Mouse (Mus musculus) stomach, embryonic 14.5 days (tissue): Measurements from ENCODE around the gene Prmt3. TPM values are rescaled to one million over a fixed set of nuclear protein-coding genes. Genes with fewer than 3 reads are reported as not detected.

Experiments
- ATAC-seq: fragments of 200-750 bp; cut with Nextera tagmentation; 2 replicates; pipeline ENCODE4 v1.8.0; 2017; ENCODE audit warnings: low read depth, moderate TSS enrichment; ENCODE audit not compliant: insufficient number of reproducible peaks, insufficient read depth, low FRiP score
- H3K27ac ChIP-seq: fragments of 300-500 bp; sonication (generic); 2 replicates; pipeline ENCODE4 v1.5.1; 2014; ENCODE audit warnings: mild to moderate bottlenecking, low read length, moderate library complexity, mixed read lengths
- H3K27me3 ChIP-seq: fragments of 300-500 bp; sonication (generic); 2 replicates; pipeline ENCODE4 v1.6.1; 2014; ENCODE audit warnings: low read length, control low read depth, mixed read lengths; ENCODE audit not compliant: control insufficient read depth, insufficient read depth
- H3K36me3 ChIP-seq: fragments of 300-500 bp; sonication (generic); 2 replicates; pipeline ENCODE4 v1.6.1; 2014; ENCODE audit warnings: mild to moderate bottlenecking, control low read depth, low read length, moderate library complexity, mixed read lengths; ENCODE audit not compliant: control insufficient read depth, insufficient read depth
- H3K4me1 ChIP-seq: fragments of 300-500 bp; sonication (generic); 2 replicates; pipeline ENCODE4 v1.6.1; 2014; ENCODE audit warnings: low read length, control low read depth, mixed read lengths; ENCODE audit not compliant: control insufficient read depth, insufficient read depth
- H3K4me2 ChIP-seq: fragments of 300-500 bp; sonication (generic); replicated peaks from 2 replicates; pipeline ENCODE4 v1.6.1; 2014; ENCODE audit warnings: low read depth, low read length, control low read depth
- H3K4me3 ChIP-seq: fragments of 300-500 bp; sonication (generic); 2 replicates; pipeline ENCODE4 v1.5.1; 2014; ENCODE audit warnings: low read depth, low read length, control low read depth
- H3K9ac ChIP-seq: fragments of 300-500 bp; sonication (generic); replicated peaks from 2 replicates; pipeline ENCODE4 v1.6.1; 2014; ENCODE audit warnings: low read depth, mild to moderate bottlenecking, control low read depth, low read length, moderate library complexity, mixed read lengths
- H3K9me3 ChIP-seq: fragments of 300-500 bp; sonication (generic); 2 replicates; pipeline ENCODE4 v1.6.1; 2016; ENCODE audit warnings: low read depth, low read length, control low read depth; ENCODE audit not compliant: control insufficient read depth
- WGBS: fragments of 180-500 bp; shearing (Covaris S2); extraction: QIAGEN DNeasy Blood & Tissue Kit; methylation state at CpG from one replicate; pipeline ENCODE4 v1.1.7; 2014; 5-methylcytosine and 5-hydroxymethylcytosine counted together
- polyA plus RNA-seq: library from polyadenylated mRNA; unstranded; fragments of >200 nt; fragmentation: Nextera tagmentation; extraction: Ambion mirVana; gene quantifications from 2 replicates; pipeline ENCODE4 v1.2.1, GENCODE M21; 2014

The Prmt3 gene
- polyA plus RNA-seq, 1 experiment from 2014 or later, result 51.5 TPM

DNA sequence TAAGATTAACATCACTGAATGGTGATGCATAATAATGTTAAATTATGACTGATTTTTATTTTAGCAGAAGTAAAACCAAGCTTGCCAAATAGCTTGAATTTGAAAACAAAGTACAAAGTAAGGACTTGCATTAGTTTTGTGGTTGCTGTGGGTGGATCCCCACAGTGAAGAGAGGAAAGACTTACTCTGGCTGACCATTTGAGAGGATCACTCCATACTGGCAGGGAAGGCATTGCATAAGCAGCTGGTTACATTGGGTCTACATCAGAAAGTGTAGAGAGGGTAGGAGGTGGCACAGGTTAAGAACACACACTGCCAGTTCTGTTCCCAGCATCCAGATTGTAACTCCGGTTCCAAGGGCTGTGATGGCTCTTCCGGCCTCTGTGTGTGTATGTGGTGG lies 4.9 kb downstream of the Prmt3 start:
- Histone ChIP-seq H3K36me3 (peaks cover 18% of the 10 kb centered on the region), H3K4me1 (peaks cover 10% of the 10 kb centered on the region; the same call in 1 of the 2 replicates), H3K9me3 (no peaks in the 10 kb centered on the region), H3K27me3 (no peaks in the 10 kb centered on the region), H3K9ac (no peak overlapping the region), H3K27ac (no peak overlapping the region), H3K4me2 (no peak overlapping the region), H3K4me3 (no peak overlapping the region)
- no peak for ATAC-seq
- WGBS, result 91% methylated on average over 2 of the region's 2 CpGs

DNA sequence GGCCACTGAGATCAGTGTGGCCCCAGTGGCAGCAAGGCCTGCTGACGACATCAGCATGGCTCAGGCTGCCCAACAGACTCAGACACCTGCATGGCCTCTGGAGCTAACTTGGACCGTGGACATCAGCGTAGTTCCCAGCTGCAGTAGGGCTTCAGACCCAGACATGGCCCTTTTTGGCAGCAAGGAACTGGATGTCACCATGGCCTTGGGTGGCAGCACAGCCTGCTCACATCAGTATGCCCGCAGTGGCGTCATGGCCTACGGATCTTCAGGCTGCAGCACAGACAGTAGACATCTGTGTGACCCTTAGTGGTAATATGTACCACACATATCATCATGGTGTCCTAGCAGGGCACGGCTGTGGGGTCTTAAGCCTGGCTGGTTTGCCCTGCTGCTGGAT lies 7.0 kb downstream of the Prmt3 start:
- H3K4me3 ChIP-seq, result no peak overlapping the region
- H3K27me3 ChIP-seq, result no peaks in the 10 kb centered on the region
- H3K36me3 ChIP-seq, result peaks cover 18% of the 10 kb centered on the region
- no peak overlapping the region for H3K4me2 ChIP-seq
- H3K9me3 ChIP-seq, result no peaks in the 10 kb centered on the region
- H3K9ac ChIP-seq, result no peak overlapping the region
- WGBS, result 96% methylated on average over 7 of the region's 7 CpGs
- ATAC-seq, result no peak
- H3K4me1 ChIP-seq, result peaks cover 4% of the 10 kb centered on the region; the same call in 1 of the 2 replicates
- H3K27ac ChIP-seq, result no peak overlapping the region

DNA sequence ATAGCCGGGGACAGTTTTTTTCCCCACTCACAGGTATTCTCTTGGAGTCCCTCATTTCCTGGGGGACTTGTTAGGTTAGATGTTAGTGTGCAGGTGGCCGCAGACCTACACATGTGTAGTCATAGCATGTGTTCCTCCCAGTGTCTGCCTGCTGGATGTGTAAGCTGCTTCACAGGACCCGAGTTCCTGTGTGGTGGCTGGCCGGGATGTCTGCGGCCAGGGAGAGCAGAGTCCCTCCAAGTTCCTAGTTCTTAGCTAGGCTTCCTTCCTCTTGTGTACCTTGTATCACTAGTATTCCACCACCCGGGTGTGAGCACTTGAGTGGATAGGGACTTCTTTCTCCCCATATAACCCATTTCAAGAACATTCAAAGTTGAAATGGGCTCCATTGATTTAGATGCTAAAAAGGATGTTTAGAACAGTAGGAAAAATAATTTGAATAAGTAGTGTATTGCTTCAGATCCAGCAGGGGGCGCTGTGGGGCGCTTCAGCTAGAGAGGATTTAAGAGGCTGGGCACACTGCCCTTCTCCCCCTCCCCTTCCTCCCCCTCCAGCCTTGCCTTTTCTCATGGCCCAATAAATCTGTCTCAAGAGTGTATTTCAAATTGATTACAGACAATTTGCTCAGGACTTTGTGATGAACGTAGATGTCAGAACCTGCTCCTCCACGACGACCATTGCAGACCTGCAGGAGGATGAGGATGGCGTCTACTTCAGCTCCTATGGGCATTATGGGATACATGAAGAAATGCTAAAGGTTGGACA lies 8.7 kb downstream of the Prmt3 start:
- Histone ChIP-seq H3K4me2 (no peak overlapping the region), H3K27me3 (no peaks in the 10 kb centered on the region), H3K4me3 (no peak overlapping the region), H3K36me3 (peaks cover 14% of the 10 kb centered on the region), H3K27ac (no peak overlapping the region), H3K4me1 (no peaks in the 10 kb centered on the region), H3K9me3 (no peaks in the 10 kb centered on the region), H3K9ac (no peak overlapping the region)
- WGBS, result 66% methylated on average over 12 of the region's 12 CpGs
- no peak for ATAC-seq

DNA sequence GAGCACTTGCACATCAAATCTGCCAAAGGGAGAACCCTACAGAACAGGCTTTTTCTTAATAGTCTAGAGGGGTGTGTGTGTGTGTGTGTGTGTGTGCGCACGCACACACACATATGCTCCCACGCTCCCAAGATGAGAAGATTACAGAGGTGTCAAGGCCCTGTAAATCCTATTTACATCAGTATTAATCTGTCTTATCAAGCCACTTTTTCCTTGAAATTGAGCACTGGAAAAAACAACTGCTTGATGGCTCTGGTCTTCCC lies 9.2 kb downstream of the Prmt3 start:
- Histone ChIP-seq H3K27ac (no peak overlapping the region), H3K27me3 (no peaks in the 10 kb centered on the region), H3K4me1 (no peaks in the 10 kb centered on the region), H3K9ac (no peak overlapping the region), H3K4me3 (no peak overlapping the region), H3K36me3 (peaks cover 11% of the 10 kb centered on the region), H3K9me3 (no peaks in the 10 kb centered on the region), H3K4me2 (no peak overlapping the region)
- ATAC-seq, result no peak
- WGBS, result 96% methylated on average over 3 of the region's 3 CpGs

DNA sequence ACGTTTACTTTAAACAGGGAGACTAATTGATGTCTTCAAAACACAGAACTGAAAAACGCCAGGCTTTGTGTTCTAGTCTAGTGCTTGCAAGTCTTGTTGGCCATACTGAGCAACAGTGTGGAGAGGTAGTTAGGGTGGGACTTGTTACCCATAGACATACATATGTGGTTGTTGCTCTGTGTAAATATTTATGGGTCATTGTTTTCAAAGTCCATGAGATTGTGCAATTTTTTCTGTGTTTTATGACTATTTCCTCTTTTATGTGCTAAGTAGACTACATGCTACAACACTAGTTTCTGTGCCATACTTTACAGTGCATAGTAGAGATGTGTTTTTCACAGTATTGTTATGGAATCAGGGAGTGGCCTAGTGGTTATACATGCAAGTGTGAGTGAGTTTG lies 16.2 kb downstream of the Prmt3 start:
- no peak overlapping the region for H3K4me3 ChIP-seq
- no peaks in the 10 kb centered on the region for H3K27me3 ChIP-seq
- H3K4me2 ChIP-seq, result no peak overlapping the region
- no peaks in the 10 kb centered on the region for H3K4me1 ChIP-seq
- H3K9ac ChIP-seq, result no peak overlapping the region
- no peak overlapping the region for H3K27ac ChIP-seq
- 64% methylated on average over 2 of the region's 2 CpGs for WGBS
- ATAC-seq, result no peak
- peaks cover 34% of the 10 kb centered on the region for H3K36me3 ChIP-seq
- H3K9me3 ChIP-seq, result no peaks in the 10 kb centered on the region

DNA sequence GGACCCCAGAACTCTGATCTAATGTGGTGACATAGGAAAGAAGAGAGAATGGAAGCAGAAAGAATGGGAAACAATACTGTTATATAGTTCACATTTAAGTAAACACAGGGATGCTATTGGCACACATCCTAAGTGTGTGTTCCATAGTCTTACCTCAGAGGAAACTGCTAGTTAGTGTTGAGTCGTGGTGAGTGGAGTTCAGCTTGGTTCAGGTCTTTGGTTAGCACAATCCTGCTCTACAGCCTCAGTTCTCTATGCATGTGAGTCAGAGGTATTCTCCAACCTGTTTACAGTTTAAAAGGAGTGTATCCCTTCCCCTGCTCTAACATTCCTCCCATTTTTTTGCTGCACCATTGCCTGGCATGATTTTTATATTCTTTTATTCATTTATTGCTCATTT lies 19.0 kb downstream of the Prmt3 start:
- H3K36me3 ChIP-seq, result peaks cover 43% of the 10 kb centered on the region
- no peak overlapping the region for H3K4me3 ChIP-seq
- no peak for ATAC-seq
- H3K9me3 ChIP-seq, result no peaks in the 10 kb centered on the region
- 71% methylated on average over 1 of the region's 1 CpGs for WGBS
- H3K4me2 ChIP-seq, result no peak overlapping the region
- no peak overlapping the region for H3K9ac ChIP-seq
- H3K27ac ChIP-seq, result no peak overlapping the region
- H3K4me1 ChIP-seq, result no peaks in the 10 kb centered on the region
- H3K27me3 ChIP-seq, result no peaks in the 10 kb centered on the region

DNA sequence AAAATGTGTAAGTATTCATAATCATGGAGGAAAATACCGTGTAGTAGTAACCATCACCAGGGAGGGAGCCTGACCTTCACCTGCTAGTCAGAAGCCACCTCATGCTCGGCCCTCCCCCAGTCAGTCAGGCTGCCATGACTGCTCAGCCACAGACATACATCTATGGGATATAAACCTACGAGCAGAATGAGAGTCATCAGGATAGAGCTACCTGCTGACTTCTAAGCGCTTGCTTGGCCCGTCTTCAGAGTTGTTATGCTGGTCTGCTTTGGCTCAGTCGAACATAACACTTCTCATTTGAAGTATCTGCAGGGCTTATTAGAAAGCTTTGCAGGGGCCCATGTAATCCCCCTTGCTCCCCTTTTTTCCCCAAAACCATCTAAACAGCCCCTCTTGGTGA lies 25.4 kb downstream of the Prmt3 start:
- H3K4me2 ChIP-seq, result no peak overlapping the region
- H3K27me3 ChIP-seq, result no peaks in the 10 kb centered on the region
- no peak overlapping the region for H3K9ac ChIP-seq
- no peaks in the 10 kb centered on the region for H3K4me1 ChIP-seq
- WGBS, result 87% methylated on average over 6 of the region's 6 CpGs
- no peak overlapping the region for H3K27ac ChIP-seq
- ATAC-seq, result no peak
- H3K9me3 ChIP-seq, result no peaks in the 10 kb centered on the region
- H3K36me3 ChIP-seq, result peaks cover 31% of the 10 kb centered on the region
- no peak overlapping the region for H3K4me3 ChIP-seq

DNA sequence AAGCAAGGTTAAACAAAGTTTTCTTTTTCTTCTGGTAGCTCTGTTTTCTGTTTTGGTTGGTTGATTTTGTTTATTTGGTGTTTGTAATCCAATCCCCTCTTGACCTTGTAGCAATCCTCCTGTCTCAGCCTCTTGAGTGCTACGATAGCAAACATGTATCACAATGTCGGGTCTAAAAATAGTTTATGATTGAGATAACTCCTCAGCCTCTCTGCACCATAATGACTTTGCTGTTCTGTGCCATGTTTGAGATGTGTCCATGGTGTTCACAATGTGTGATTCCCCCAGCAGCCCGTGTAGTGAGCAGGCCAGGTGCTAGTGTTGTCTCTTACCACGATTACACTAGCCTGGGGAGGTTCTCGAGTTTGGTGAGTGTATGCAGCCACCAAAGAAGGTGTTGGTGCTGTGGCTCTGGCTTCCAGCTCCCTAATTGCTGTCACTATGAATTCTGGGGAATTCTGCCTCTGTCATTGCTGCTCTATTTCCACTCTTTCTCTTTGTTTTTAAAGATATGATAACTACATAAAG lies 26.6 kb downstream of the Prmt3 start:
- no peak for ATAC-seq
- Histone ChIP-seq H3K4me2 (no peak overlapping the region), H3K27ac (no peak overlapping the region), H3K27me3 (no peaks in the 10 kb centered on the region), H3K9ac (no peak overlapping the region), H3K36me3 (peaks cover 27% of the 10 kb centered on the region), H3K4me1 (no peaks in the 10 kb centered on the region), H3K4me3 (no peak overlapping the region), H3K9me3 (no peaks in the 10 kb centered on the region)
- WGBS, result 71% methylated on average over 5 of the region's 5 CpGs

DNA sequence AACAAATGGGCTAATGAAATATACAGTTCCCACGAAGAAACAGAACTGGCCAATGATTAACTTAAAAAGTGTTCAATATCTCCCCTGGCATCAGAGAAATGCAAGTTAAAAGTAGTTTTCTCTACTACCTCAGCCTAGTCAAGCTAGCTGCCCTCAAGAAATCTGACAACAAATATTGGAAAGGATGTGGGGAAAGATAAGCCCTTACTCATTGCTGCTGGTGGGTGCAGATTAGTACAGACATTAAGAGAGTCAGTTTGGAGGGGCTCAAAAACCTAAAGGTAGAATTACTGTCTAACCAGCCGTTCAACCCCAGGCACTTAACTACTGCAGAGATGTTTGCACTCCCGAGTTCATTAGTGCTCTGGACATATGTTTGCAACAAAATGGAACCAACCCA lies 27.5 kb downstream of the Prmt3 start:
- Histone ChIP-seq H3K36me3 (peaks cover 19% of the 10 kb centered on the region), H3K4me2 (no peak overlapping the region), H3K9me3 (no peaks in the 10 kb centered on the region), H3K4me3 (no peak overlapping the region), H3K9ac (no peak overlapping the region), H3K27me3 (no peaks in the 10 kb centered on the region), H3K4me1 (no peaks in the 10 kb centered on the region), H3K27ac (no peak overlapping the region)
- no peak for ATAC-seq
- WGBS, result 58% methylated on average over 3 of the region's 3 CpGs
